Mouse (Mus musculus): Measurements from ENCODE around the gene Gm21750. TPM values are rescaled to one million over a fixed set of nuclear protein-coding genes. Genes with fewer than 3 reads are reported as not detected.
A peak's percentile ranks its signal among the peaks of the same experiment; 100 is the strongest.
"Not testable (repeated sequence)": the region's sequence is repeated elsewhere in the genome, so short reads cannot be mapped to it uniquely, and the experiment has no call there.

The Gm21750 gene
- not detected in 2 replicates for polyA plus RNA-seq (2012; ENCODE audit: insufficient read depth, insufficient read length, missing spikeins)

- H3K27ac ChIP-seq (ENCODE audit: insufficient read depth, low read depth, low read length); H3K4me3 ChIP-seq (ENCODE audit: insufficient read depth, low read length); H3K4me1 ChIP-seq (ENCODE audit: control insufficient read depth, insufficient read depth, low read length): not testable (repeated sequence)
These were observed at the start of gene Gm21750 for GRCm38 (mm10) chr14:73660925-73661324. TSS of gene Gm21750 (plus strand) at chr14:73661225.

- H3K27ac ChIP-seq (ENCODE audit: insufficient read depth, low read depth, low read length); H3K4me1 ChIP-seq (ENCODE audit: control insufficient read depth, insufficient read depth, low read length): not testable (repeated sequence)
These were observed 46.1 kb upstream of the Gm21750 start for GRCm38 (mm10) chr14:73614961-73615360.

GRCm38 (mm10) chr14:73620880-73621279 lies 40.1 kb upstream of the Gm21750 start:
- H3K4me3 ChIP-seq (ENCODE audit: insufficient read depth, low read length): no peak overlapping the region
- H3K4me1 ChIP-seq (ENCODE audit: control insufficient read depth, insufficient read depth, low read length): no peaks in the 10 kb centered on the region
- H3K27ac ChIP-seq (ENCODE audit: insufficient read depth, low read depth, low read length): no peak overlapping the region
- TF ChIP-seq CTCF (IDR thresholded peaks at IDR 0.05; ENCODE audit: low read depth, low read length): no peak
- no peak for TF ChIP-seq POLR2A (IDR thresholded peaks at IDR 0.05; ENCODE audit: borderline replicate concordance, low read depth, low read length)

More at GRCm38 (mm10) chr14:73614961-73615360, 46.1 kb upstream of the Gm21750 start:
- not testable (repeated sequence) for H3K4me3 ChIP-seq (ENCODE audit: insufficient read depth, low read length)

GRCm38 (mm10) chr14:73622988-73623387 lies 38.0 kb upstream of the Gm21750 start:
- Histone ChIP-seq H3K4me1 (ENCODE audit: control insufficient read depth, insufficient read depth, low read length) (no peaks in the 10 kb centered on the region), H3K27ac (ENCODE audit: insufficient read depth, low read depth, low read length) (no peak overlapping the region), H3K4me3 (ENCODE audit: insufficient read depth, low read length) (no peak overlapping the region)
- no peak for TF ChIP-seq POLR2A (IDR thresholded peaks at IDR 0.05; ENCODE audit: borderline replicate concordance, low read depth, low read length)
- no peak for TF ChIP-seq CTCF (IDR thresholded peaks at IDR 0.05; ENCODE audit: low read depth, low read length)

GRCm38 (mm10) chr14:73625469-73625868 lies 35.6 kb upstream of the Gm21750 start:
- TF ChIP-seq CTCF (IDR thresholded peaks at IDR 0.05; ENCODE audit: low read depth, low read length): no peak
- TF ChIP-seq POLR2A (IDR thresholded peaks at IDR 0.05; ENCODE audit: borderline replicate concordance, low read depth, low read length): no peak
- no peaks in the 10 kb centered on the region for H3K4me1 ChIP-seq (ENCODE audit: control insufficient read depth, insufficient read depth, low read length)
- H3K27ac ChIP-seq (ENCODE audit: insufficient read depth, low read depth, low read length): no peak overlapping the region
- H3K4me3 ChIP-seq (ENCODE audit: insufficient read depth, low read length): no peak overlapping the region

GRCm38 (mm10) chr14:73631511-73631910 lies 29.5 kb upstream of the Gm21750 start:
- Histone ChIP-seq H3K27ac (ENCODE audit: insufficient read depth, low read depth, low read length) (no peak overlapping the region), H3K4me1 (ENCODE audit: control insufficient read depth, insufficient read depth, low read length) (peaks cover 6% of the 10 kb centered on the region), H3K4me3 (ENCODE audit: insufficient read depth, low read length) (no peak overlapping the region)
- TF ChIP-seq POLR2A (IDR thresholded peaks at IDR 0.05; ENCODE audit: borderline replicate concordance, low read depth, low read length) (no peak), CTCF (IDR thresholded peaks at IDR 0.05; ENCODE audit: low read depth, low read length) (no peak)

- no peak overlapping the region for H3K27ac ChIP-seq (ENCODE audit: insufficient read depth, low read depth, low read length)
- no peak overlapping the region for H3K4me3 ChIP-seq (ENCODE audit: insufficient read depth, low read length)
- TF ChIP-seq CTCF (IDR thresholded peaks at IDR 0.05; ENCODE audit: low read depth, low read length) (no peak), POLR2A (IDR thresholded peaks at IDR 0.05; ENCODE audit: borderline replicate concordance, low read depth, low read length) (no peak)
- H3K4me1 ChIP-seq (ENCODE audit: control insufficient read depth, insufficient read depth, low read length): peaks cover 6% of the 10 kb centered on the region
These were observed 28.3 kb upstream of the Gm21750 start for GRCm38 (mm10) chr14:73632648-73633263.

GRCm38 (mm10) chr14:73634356-73634755 lies 26.7 kb upstream of the Gm21750 start:
- no peak for TF ChIP-seq POLR2A (IDR thresholded peaks at IDR 0.05; ENCODE audit: borderline replicate concordance, low read depth, low read length)
- TF ChIP-seq CTCF (IDR thresholded peaks at IDR 0.05; ENCODE audit: low read depth, low read length): no peak
- peaks cover 6% of the 10 kb centered on the region for H3K4me1 ChIP-seq (ENCODE audit: control insufficient read depth, insufficient read depth, low read length)
- H3K4me3 ChIP-seq (ENCODE audit: insufficient read depth, low read length): no peak overlapping the region
- no peak overlapping the region for H3K27ac ChIP-seq (ENCODE audit: insufficient read depth, low read depth, low read length)

GRCm38 (mm10) chr14:73637460-73637859 lies 23.6 kb upstream of the Gm21750 start:
- TF ChIP-seq CTCF (IDR thresholded peaks at IDR 0.05; ENCODE audit: low read depth, low read length): no peak; the same call in 1 of the 2 replicates
- TF ChIP-seq POLR2A (IDR thresholded peaks at IDR 0.05; ENCODE audit: borderline replicate concordance, low read depth, low read length): no peak
- H3K4me3 ChIP-seq (ENCODE audit: insufficient read depth, low read length): no peak overlapping the region
- peaks cover 5% of the 10 kb centered on the region for H3K4me1 ChIP-seq (ENCODE audit: control insufficient read depth, insufficient read depth, low read length)
- H3K27ac ChIP-seq (ENCODE audit: insufficient read depth, low read depth, low read length): no peak overlapping the region

GRCm38 (mm10) chr14:73650179-73650578 lies 10.8 kb upstream of the Gm21750 start:
- H3K4me3 ChIP-seq (ENCODE audit: insufficient read depth, low read length): no peak overlapping the region

GRCm38 (mm10) chr14:73670091-73670490 lies 9.1 kb downstream of the Gm21750 start:
- Histone ChIP-seq H3K27ac (ENCODE audit: insufficient read depth, low read depth, low read length) (no peak overlapping the region), H3K4me3 (ENCODE audit: insufficient read depth, low read length) (no peak overlapping the region), H3K4me1 (ENCODE audit: control insufficient read depth, insufficient read depth, low read length) (no peaks in the 10 kb centered on the region)
- TF ChIP-seq POLR2A (IDR thresholded peaks at IDR 0.05; ENCODE audit: borderline replicate concordance, low read depth, low read length) (no peak), CTCF (IDR thresholded peaks at IDR 0.05; ENCODE audit: low read depth, low read length) (no peak)

More at GRCm38 (mm10) chr14:73650179-73650578, 10.8 kb upstream of the Gm21750 start:
- H3K27ac ChIP-seq (ENCODE audit: insufficient read depth, low read depth, low read length): peak overlapping the region; percentile 85
- TF ChIP-seq CTCF (IDR thresholded peaks at IDR 0.05; ENCODE audit: low read depth, low read length) (no peak), POLR2A (IDR thresholded peaks at IDR 0.05; ENCODE audit: borderline replicate concordance, low read depth, low read length) (no peak)
- H3K4me1 ChIP-seq (ENCODE audit: control insufficient read depth, insufficient read depth, low read length): peaks cover 5% of the 10 kb centered on the region
